Mouse (Mus musculus): ENCODE data around the gene Dpysl5.

DNA sequence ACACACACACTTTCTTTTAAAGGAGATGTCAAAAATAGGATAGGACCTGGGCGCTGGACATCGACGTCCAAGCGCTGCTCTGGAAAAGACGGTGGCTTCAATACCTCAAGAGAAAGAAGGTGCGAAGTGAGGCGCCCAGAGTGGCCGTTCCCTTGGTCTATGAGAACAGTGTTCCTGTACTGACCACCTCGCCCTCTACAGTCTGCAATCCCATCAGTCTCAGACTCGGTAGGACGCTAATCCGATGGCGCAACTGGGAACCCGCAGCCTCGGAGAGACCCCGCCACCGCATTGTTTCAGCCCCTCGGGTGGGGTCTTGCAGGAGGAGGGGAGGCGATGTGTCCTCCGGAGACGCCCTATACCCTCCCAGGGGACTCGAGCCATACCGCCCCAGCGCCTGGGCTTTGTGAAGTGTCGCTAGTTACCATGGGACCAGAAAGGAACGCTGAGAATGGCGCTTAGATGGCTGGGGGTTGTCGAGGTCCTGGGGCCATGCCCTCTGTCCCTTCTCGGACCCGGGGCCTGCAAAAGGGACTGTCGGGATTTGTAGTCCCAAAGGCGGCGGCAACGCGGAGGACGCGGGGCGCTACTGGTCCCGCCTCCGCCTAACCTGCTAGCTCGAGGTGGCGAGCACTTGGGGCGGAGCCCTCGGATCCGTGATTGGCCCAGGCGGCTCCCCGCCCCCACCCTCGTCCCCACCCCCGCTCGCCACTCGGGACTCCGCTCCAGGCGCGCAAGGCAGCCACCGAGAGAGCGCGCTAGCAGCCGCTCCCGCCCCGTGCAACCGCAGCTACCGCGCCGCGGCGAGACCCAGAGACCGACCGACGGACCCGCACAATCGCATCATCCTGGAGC lies at the start of gene Dpysl5:
- TF ChIP-seq CTCF (IDR thresholded peaks at IDR 0.05; ENCODE audit: control insufficient read depth, insufficient read depth, insufficient replicate concordance, low read depth, low read length) (no peak), POLR2A (IDR thresholded peaks at IDR 0.05; ENCODE audit: control insufficient read depth, low read depth, low read length) (no peak)
